Mouse (Mus musculus) G1E (cell line): Measurements from ENCODE around the gene Cox14.

Experiments used
- CTCF ChIP-seq: IDR thresholded peaks from 2 replicates; pipeline ENCODE4 v1.5.1; 2012; ENCODE audit warnings: low read depth, low read length, inconsistent platforms, mixed read lengths
- GATA1 ChIP-seq: IDR thresholded peaks from 2 replicates; pipeline ENCODE4 v1.6.1; 2012; ENCODE audit warnings: borderline replicate concordance, low read length, inconsistent platforms, mixed read lengths

GRCm38 (mm10) chr15:99772925-99773324 lies 47.5 kb downstream of the Cox14 start:
- TF ChIP-seq GATA1 = no peak
- no peak for TF ChIP-seq CTCF
